Mouse (Mus musculus) CH12.LX (cell line): ENCODE measurements around the gene Tcea3.

Source experiments
- CHD1 ChIP-seq: IDR thresholded peaks from 2 replicates; pipeline ENCODE4 v1.6.1; 2012; ENCODE audit warnings: low read depth, low read length, improper control_type of control experiment, inconsistent platforms
- CTCF ChIP-seq, 2 experiments: IDR thresholded peaks in 1 of 2; conservative IDR thresholded peaks in 1 of 2; 2 replicates each; pipeline ENCODE4 v1.5.1; 2011 to 2012; ENCODE audit warnings: low read depth in 2 of 2, low read length in 2 of 2, improper control_type of control experiment in 1 of 2, inconsistent platforms in 1 of 2, mild to moderate bottlenecking in 1 of 2, moderate library complexity in 1 of 2
- ELF1 ChIP-seq: IDR thresholded peaks from 2 replicates; pipeline ENCODE4 v1.6.1; 2014; ENCODE audit warnings: low read depth, mild to moderate bottlenecking, inconsistent platforms, low read length, improper control_type of control experiment
- EP300 ChIP-seq: IDR thresholded peaks from 2 replicates; pipeline ENCODE4 v1.6.1; 2011; ENCODE audit warnings: low read length, improper control_type of control experiment
- ETS1 ChIP-seq: conservative IDR thresholded peaks from 2 replicates; pipeline ENCODE4 v1.6.1; 2012; ENCODE audit warnings: low read depth, mild to moderate bottlenecking, inconsistent platforms, low read length, improper control_type of control experiment, moderate library complexity
- HCFC1 ChIP-seq: IDR thresholded peaks from 2 replicates; pipeline ENCODE4 v1.6.1; 2012; ENCODE audit warnings: low read depth, mild to moderate bottlenecking, inconsistent platforms, low read length, improper control_type of control experiment
- MAFK ChIP-seq: IDR thresholded peaks from 2 replicates; pipeline ENCODE4 v1.6.1; 2011; ENCODE audit warnings: low read length, improper control_type of control experiment; ENCODE audit not compliant: insufficient replicate concordance
- MEF2A ChIP-seq: IDR thresholded peaks from 2 replicates; pipeline ENCODE4 v1.6.1; 2014; ENCODE audit warnings: low read depth, mild to moderate bottlenecking, inconsistent platforms, low read length, improper control_type of control experiment, borderline replicate concordance
- MXI1 ChIP-seq: IDR thresholded peaks from 2 replicates; pipeline ENCODE4 v1.6.1; 2011; ENCODE audit warnings: mild to moderate bottlenecking, low read depth, low read length, improper control_type of control experiment
- POLR2A ChIP-seq: IDR thresholded peaks from 2 replicates; pipeline ENCODE4 v1.6.1; 2011; ENCODE audit warnings: low read depth, mild to moderate bottlenecking, improper control_type of control experiment, low read length
- POLR2AphosphoS2 ChIP-seq: IDR thresholded peaks from 2 replicates; pipeline ENCODE4 v1.6.1; 2011; ENCODE audit warnings: low read depth, low read length, improper control_type of control experiment
- TCF12 ChIP-seq: IDR thresholded peaks from 2 replicates; pipeline ENCODE4 v1.6.1; 2014; ENCODE audit warnings: low read depth, mild to moderate bottlenecking, inconsistent platforms, low read length, improper control_type of control experiment
- ZC3H11A ChIP-seq: IDR thresholded peaks from 2 replicates; pipeline ENCODE4 v1.6.1; 2012; ENCODE audit warnings: low read depth, mild to moderate bottlenecking, inconsistent platforms, low read length, improper control_type of control experiment

DNA sequence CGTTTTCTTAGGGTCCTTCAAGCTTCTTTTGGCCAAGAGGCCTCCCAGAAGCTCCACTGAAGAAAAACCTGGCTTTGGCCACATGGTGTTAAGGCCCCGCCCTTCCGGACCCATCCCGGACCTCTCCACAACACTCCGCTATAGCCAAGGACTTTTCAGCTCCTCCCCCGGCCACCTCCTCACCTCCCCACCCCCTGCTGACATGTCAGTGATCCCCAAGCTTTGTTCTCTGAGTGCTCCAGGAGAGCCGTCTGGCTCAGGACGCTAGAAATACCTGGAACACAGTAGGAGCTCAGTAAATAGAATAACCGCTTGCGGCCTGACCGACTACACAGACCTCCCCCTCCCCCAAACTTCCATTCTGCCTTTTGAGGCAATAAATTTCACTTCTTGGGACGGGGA is 960 bp upstream of the Tcea3 start:
- TF ChIP-seq EP300 (no peak), CHD1 (no peak), MAFK (no peak), ETS1 (no peak), HCFC1 (no peak), MXI1 (no peak), CTCF (conservative IDR thresholded peaks at IDR 0.05 in 1 of 2, IDR thresholded peaks at IDR 0.05 in 1 of 2; ENCODE audit: low read depth in 2 of 2, low read length in 2 of 2) (no peak), TCF12 (no peak), MEF2A (no peak), POLR2AphosphoS2 (no peak), ZC3H11A (no peak), POLR2A (no peak), ELF1 (no peak)
